Mouse (Mus musculus): ENCODE results near the gene Myo1g. TPM values are rescaled to one million over a fixed set of nuclear protein-coding genes. Genes with fewer than 3 reads are reported as not detected.

The Myo1g gene
- polyA plus RNA-seq (2012; rRNA removed): 5.9 and 6.1 TPM in 2 replicates

GRCm38 (mm10) chr11:6520507-6521173 lies at the start of gene Myo1g:
Myo1g (minus strand) TSS chr11:6520965.

GRCm38 (mm10) chr11:6546205-6547013 lies 25.6 kb upstream of the Myo1g start, which contains the start of gene Ccm2:
Ccm2 (plus strand) TSS chr11:6546887.

GRCm38 (mm10) chr11:6475867-6476484 lies 44.8 kb downstream of the Myo1g start, which contains the start of gene Purb:
Purb (minus strand) TSS chr11:6475917.

Other genes starting within 250 kb of the Myo1g start
- gene Tmed4, start 246.1 kb downstream of the Myo1g start, polyA plus RNA-seq (2012; rRNA removed): 97.7 and 158 TPM in 2 replicates
- 116 and 128 TPM in 2 replicates for gene Ogdh, start 229.3 kb downstream of the Myo1g start, polyA plus RNA-seq (2012; rRNA removed)
- 47.7 and 61.9 TPM in 2 replicates for gene Zmiz2, start 131.9 kb downstream of the Myo1g start, polyA plus RNA-seq (2012; rRNA removed)
- 328 and 662 TPM in 2 replicates for gene Ppia, start 105.5 kb downstream of the Myo1g start, polyA plus RNA-seq (2012; rRNA removed)
- 76.3 and 94.5 TPM in 2 replicates for gene H2afv, start 76.5 kb downstream of the Myo1g start, polyA plus RNA-seq (2012; rRNA removed)
- gene Purb, start 45.0 kb downstream of the Myo1g start, polyA plus RNA-seq (2012; rRNA removed): 11.0 and 15.9 TPM in 2 replicates
- 99.2 and 104 TPM in 2 replicates for gene Ccm2, start 25.9 kb upstream of the Myo1g start, polyA plus RNA-seq (2012; rRNA removed)
- 8.0 and 9.7 TPM in 2 replicates for gene Nacad, start 85.1 kb upstream of the Myo1g start, polyA plus RNA-seq (2012; rRNA removed)
- gene Tbrg4, start 105.1 kb upstream of the Myo1g start, polyA plus RNA-seq (2012; rRNA removed): 134 and 138 TPM in 2 replicates
- not detected in 2 replicates for gene Wap, start 117.7 kb upstream of the Myo1g start, polyA plus RNA-seq (2012; rRNA removed)
- 43.3 and 76.2 TPM in 2 replicates for gene Ramp3, start 137.6 kb upstream of the Myo1g start, polyA plus RNA-seq (2012; rRNA removed)

Measured in ovary, adult 2 months (tissue).